Mouse (Mus musculus) megakaryocyte, embryonic 14.5 days (primary cell): ENCODE measurements around the gene Stk10.

ENCODE experiments used
- FLI1 ChIP-seq: IDR thresholded peaks from 2 replicates; pipeline ENCODE4 v1.6.1; 2012; ENCODE audit warnings: low read length, inconsistent platforms, mixed read lengths
- GATA1 ChIP-seq: IDR thresholded peaks from 3 replicates; pipeline ENCODE4 v1.6.1; 2012; ENCODE audit warnings: mixed read lengths, low read length, inconsistent platforms, borderline replicate concordance

DNA sequence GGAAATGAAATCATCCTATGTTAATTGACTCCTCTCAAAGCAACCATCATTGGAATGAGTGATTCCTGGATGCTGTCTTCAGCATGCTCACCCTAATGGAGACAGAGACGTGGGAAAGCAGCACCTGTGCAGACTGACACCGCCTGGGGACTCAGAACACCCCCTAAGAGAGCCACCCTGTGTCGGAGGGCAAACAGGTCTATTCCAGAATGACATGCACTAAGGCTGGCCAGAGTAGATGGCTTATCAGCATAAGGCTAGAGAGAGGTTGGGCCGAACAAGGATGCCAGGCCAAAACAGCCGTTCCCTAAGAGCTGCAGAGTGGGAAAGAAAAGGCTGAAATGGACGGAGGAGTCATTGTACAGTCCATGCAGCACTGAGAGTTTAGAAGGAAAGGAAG, 93.0 kb downstream of the Stk10 start:
- TF ChIP-seq GATA1 (no peak), FLI1 (no peak)
